Mouse (Mus musculus): ENCODE results near the gene Smpdl3b. TPM values are rescaled to one million over a fixed set of nuclear protein-coding genes. Genes with fewer than 3 reads are reported as not detected.
"Not testable (repeated sequence)": the region's sequence is repeated elsewhere in the genome, so short reads cannot be mapped to it uniquely, and the experiment has no call there.

Gene Smpdl3b
- polyA plus RNA-seq, 1 experiment: not detected

GRCm38 (mm10) chr4:132801176-132802077, 44.4 kb upstream of the Smpdl3b start:
- TF ChIP-seq CTCF (IDR thresholded peaks at IDR 0.05; ENCODE audit: insufficient read depth, low read depth, low read length) (no peak), POLR2A (IDR thresholded peaks at IDR 0.05; ENCODE audit: insufficient read depth, low read depth, low read length) (no peak)
- H3K27ac ChIP-seq (ENCODE audit: insufficient read depth, low read depth, low read length): no peak overlapping the region

DNA sequence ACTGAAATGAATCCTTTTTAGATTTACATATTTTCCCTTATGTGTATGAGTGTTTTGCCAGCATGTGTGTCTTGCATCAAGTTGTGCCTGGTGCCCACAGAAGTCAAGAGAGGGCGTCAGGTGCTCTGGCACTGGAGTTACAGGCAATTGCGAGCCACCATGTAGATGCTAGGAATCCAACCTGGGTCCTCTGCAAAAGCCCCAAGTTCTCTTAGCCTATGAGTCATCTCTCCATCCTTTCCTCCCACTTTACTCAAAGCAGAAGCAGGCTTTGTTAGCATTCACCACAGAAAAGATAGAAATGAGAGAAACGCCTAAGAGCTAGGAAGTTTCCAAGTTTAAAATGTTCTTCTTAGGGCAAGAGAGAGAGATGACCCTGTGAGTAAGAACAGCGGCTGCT, 42.8 kb upstream of the Smpdl3b start:
- TF ChIP-seq POLR2A (IDR thresholded peaks at IDR 0.05; ENCODE audit: insufficient read depth, low read depth, low read length): no peak
- no peak for TF ChIP-seq CTCF (IDR thresholded peaks at IDR 0.05; ENCODE audit: insufficient read depth, low read depth, low read length)
- H3K4me3 ChIP-seq (ENCODE audit: insufficient read depth, low read depth, low read length): no peak overlapping the region
- H3K27ac ChIP-seq (ENCODE audit: insufficient read depth, low read depth, low read length): no peak overlapping the region
- peaks cover 5% of the 10 kb centered on the region for H3K4me1 ChIP-seq (ENCODE audit: control insufficient read depth, insufficient read depth, low read length)
- 70% methylated on average over 4 of the region's 4 CpGs for WGBS

More at GRCm38 (mm10) chr4:132801176-132802077, 44.4 kb upstream of the Smpdl3b start:
- 93% methylated on average over 18 of the region's 18 CpGs for WGBS
- H3K4me1 ChIP-seq (ENCODE audit: control insufficient read depth, insufficient read depth, low read length): no peaks in the 10 kb centered on the region
- H3K4me3 ChIP-seq (ENCODE audit: insufficient read depth, low read depth, low read length): no peak overlapping the region

DNA sequence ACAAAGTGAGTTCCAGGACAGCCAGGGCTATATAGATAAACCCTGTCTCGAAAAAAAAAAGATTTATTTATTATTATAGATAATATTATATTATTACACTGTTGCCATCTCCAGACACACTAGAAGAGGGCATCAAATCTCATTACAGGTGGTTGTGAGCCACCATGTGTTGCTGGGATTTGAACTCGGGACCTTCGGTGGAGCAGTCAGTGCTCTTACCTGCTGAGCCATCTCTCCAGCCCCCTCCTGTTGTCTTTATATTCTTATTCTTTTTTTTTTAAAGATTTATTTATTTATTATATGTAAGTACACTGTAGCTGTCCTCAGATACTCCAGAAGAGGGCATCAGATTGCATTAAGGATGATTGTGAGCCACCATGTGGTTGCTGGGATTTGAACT, 41.6 kb upstream of the Smpdl3b start:
- H3K4me1 ChIP-seq (ENCODE audit: control insufficient read depth, insufficient read depth, low read length); H3K4me3 ChIP-seq (ENCODE audit: insufficient read depth, low read depth, low read length); H3K27ac ChIP-seq (ENCODE audit: insufficient read depth, low read depth, low read length): not testable (repeated sequence)
- 84% methylated on average over 3 of the region's 3 CpGs for WGBS

DNA sequence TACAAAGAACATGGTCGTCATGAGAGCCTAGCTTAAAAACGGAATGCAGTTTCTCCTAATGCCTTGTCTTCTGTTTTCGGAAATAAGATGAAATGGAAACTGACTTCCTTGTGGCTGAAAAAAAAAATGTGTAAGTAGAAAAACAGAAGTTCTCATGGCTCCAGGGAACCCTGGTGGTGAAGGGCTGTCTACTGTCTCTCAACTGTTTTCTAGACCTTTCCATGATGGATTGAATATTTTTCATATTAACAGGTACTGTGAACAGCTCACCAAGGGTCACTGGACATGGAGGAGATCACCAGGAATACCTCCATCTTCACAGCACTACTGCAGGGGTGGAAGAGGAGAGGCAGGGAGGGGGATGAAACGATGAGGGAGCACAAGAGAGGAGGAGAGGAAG, 41.0 kb upstream of the Smpdl3b start:
- no peak overlapping the region for H3K27ac ChIP-seq (ENCODE audit: insufficient read depth, low read depth, low read length)
- WGBS: 66% methylated on average over 4 of the region's 4 CpGs
- TF ChIP-seq POLR2A (IDR thresholded peaks at IDR 0.05; ENCODE audit: insufficient read depth, low read depth, low read length): no peak
- TF ChIP-seq CTCF (IDR thresholded peaks at IDR 0.05; ENCODE audit: insufficient read depth, low read depth, low read length): no peak
- peaks cover 5% of the 10 kb centered on the region for H3K4me1 ChIP-seq (ENCODE audit: control insufficient read depth, insufficient read depth, low read length)
- H3K4me3 ChIP-seq (ENCODE audit: insufficient read depth, low read depth, low read length): no peak overlapping the region

DNA sequence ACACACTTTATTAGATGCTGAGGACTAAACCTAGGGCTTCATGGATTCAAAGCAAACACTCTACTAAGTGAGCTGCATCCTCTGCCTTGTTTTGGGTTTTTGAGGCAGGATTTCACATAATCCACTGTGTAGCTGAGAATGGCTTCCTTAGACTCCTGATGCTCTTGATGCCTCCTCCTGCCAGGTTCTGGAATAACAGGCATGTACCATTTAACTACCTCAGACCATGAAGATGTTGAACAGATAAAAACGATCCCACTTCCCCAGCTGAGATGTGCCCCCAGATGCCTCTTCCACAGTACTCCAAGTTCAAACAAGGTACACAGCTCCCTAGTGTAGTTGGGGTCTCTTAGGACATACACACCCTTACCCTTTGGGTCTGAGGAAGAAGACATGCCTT, 40.4 kb upstream of the Smpdl3b start:
- H3K4me3 ChIP-seq (ENCODE audit: insufficient read depth, low read depth, low read length): no peak overlapping the region
- WGBS: 84% methylated on average over 1 of the region's 1 CpGs
- peaks cover 5% of the 10 kb centered on the region for H3K4me1 ChIP-seq (ENCODE audit: control insufficient read depth, insufficient read depth, low read length)
- H3K27ac ChIP-seq (ENCODE audit: insufficient read depth, low read depth, low read length): no peak overlapping the region
- TF ChIP-seq CTCF (IDR thresholded peaks at IDR 0.05; ENCODE audit: insufficient read depth, low read depth, low read length): no peak
- TF ChIP-seq POLR2A (IDR thresholded peaks at IDR 0.05; ENCODE audit: insufficient read depth, low read depth, low read length): no peak

GRCm38 (mm10) chr4:132796196-132796886, 39.3 kb upstream of the Smpdl3b start, which contains the start of gene Themis2:
Gene Themis2 (minus strand): TSS chr4:132796387.
- Histone ChIP-seq H3K4me1 (ENCODE audit: control insufficient read depth, insufficient read depth, low read length) (peaks cover 5% of the 10 kb centered on the region), H3K27ac (ENCODE audit: insufficient read depth, low read depth, low read length) (no peak within 1 kb of the TSS), H3K4me3 (ENCODE audit: insufficient read depth, low read depth, low read length) (peak within 1 kb of the TSS; percentile 22; the same call in 1 of the 2 replicates)
- TF ChIP-seq CTCF (IDR thresholded peaks at IDR 0.05; ENCODE audit: insufficient read depth, low read depth, low read length) (no peak), POLR2A (IDR thresholded peaks at IDR 0.05; ENCODE audit: insufficient read depth, low read depth, low read length) (no peak)
- 5% methylated on average over 21 of the region's 21 CpGs for WGBS

GRCm38 (mm10) chr4:132795171-132795570, 38.1 kb upstream of the Smpdl3b start:
- WGBS: 68% methylated on average over 7 of the region's 7 CpGs
- TF ChIP-seq CTCF (IDR thresholded peaks at IDR 0.05; ENCODE audit: insufficient read depth, low read depth, low read length) (no peak), POLR2A (IDR thresholded peaks at IDR 0.05; ENCODE audit: insufficient read depth, low read depth, low read length) (no peak)
- Histone ChIP-seq H3K27ac (ENCODE audit: insufficient read depth, low read depth, low read length) (no peak overlapping the region), H3K4me1 (ENCODE audit: control insufficient read depth, insufficient read depth, low read length) (peaks cover 5% of the 10 kb centered on the region), H3K4me3 (ENCODE audit: insufficient read depth, low read depth, low read length) (no peak overlapping the region)

GRCm38 (mm10) chr4:132794760-132795159, 37.7 kb upstream of the Smpdl3b start:
- Histone ChIP-seq H3K4me3 (ENCODE audit: insufficient read depth, low read depth, low read length) (no peak overlapping the region), H3K4me1 (ENCODE audit: control insufficient read depth, insufficient read depth, low read length) (peaks cover 5% of the 10 kb centered on the region), H3K27ac (ENCODE audit: insufficient read depth, low read depth, low read length) (no peak overlapping the region)
- TF ChIP-seq CTCF (IDR thresholded peaks at IDR 0.05; ENCODE audit: insufficient read depth, low read depth, low read length) (no peak), POLR2A (IDR thresholded peaks at IDR 0.05; ENCODE audit: insufficient read depth, low read depth, low read length) (no peak)
- 80% methylated on average over 8 of the region's 8 CpGs for WGBS

DNA sequence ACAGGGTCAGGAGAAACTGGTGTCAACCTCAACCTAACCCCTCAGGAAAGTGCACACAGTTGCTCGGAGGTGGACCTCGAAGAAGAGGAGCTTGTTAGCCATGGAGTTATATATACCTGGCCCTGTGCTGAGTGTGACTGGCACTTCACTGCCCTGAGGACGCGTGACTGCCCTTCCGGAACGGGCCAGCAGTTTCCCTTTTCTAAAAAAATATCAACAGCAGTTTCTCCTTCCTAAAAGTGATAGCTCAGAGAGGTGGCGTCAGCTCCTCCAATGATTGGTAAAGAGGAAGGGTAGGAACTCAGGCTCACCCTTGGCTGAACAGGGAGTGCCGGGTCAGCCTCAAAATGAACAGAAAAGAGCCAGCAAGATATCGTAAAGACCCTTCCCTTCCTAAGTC, 37.0 kb upstream of the Smpdl3b start:
- H3K4me3 ChIP-seq (ENCODE audit: insufficient read depth, low read depth, low read length): no peak overlapping the region
- TF ChIP-seq CTCF (IDR thresholded peaks at IDR 0.05; ENCODE audit: insufficient read depth, low read depth, low read length) (no peak), POLR2A (IDR thresholded peaks at IDR 0.05; ENCODE audit: insufficient read depth, low read depth, low read length) (no peak)
- H3K27ac ChIP-seq (ENCODE audit: insufficient read depth, low read depth, low read length): no peak overlapping the region
- WGBS: 84% methylated on average over 9 of the region's 9 CpGs
- peaks cover 5% of the 10 kb centered on the region for H3K4me1 ChIP-seq (ENCODE audit: control insufficient read depth, insufficient read depth, low read length)

DNA sequence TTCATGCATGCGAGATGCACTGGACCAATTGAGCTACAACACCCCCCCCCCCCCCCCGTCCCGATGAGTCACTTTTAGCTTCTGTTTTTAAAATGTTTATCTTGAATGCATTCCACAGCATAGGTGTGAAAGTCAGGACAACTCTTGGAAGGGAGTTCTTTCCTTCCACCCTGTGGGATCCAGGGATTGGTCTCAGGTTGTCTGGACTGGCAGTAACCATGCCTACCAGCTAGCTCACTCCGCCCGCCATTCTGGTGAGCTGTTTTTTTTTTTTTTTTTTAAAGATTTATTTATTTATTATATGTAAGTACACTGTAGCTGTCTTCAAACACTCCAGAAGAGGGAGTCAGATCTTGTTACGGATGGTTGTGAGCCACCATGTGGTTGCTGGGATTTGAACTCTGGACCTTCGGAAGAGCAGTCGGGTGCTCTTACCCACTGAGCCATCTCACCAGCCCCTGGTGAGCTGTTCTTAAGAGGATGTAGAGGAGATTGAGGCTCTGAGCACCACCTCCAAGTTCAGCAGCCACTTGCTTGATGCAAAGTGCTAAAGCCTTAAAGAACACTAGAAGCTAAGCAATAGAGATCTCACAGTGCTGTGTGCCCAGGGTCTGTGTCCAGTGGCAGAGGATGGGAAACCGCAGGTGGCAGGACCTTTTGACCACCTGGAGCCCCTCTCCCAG, 36.4 kb upstream of the Smpdl3b start:
- H3K4me1 ChIP-seq (ENCODE audit: control insufficient read depth, insufficient read depth, low read length); H3K27ac ChIP-seq (ENCODE audit: insufficient read depth, low read depth, low read length); H3K4me3 ChIP-seq (ENCODE audit: insufficient read depth, low read depth, low read length): not testable (repeated sequence)
- 87% methylated on average over 9 of the region's 9 CpGs for WGBS
